ENCODE assay signal across 8 mouse cellular contexts in the genomic region with DNA sequence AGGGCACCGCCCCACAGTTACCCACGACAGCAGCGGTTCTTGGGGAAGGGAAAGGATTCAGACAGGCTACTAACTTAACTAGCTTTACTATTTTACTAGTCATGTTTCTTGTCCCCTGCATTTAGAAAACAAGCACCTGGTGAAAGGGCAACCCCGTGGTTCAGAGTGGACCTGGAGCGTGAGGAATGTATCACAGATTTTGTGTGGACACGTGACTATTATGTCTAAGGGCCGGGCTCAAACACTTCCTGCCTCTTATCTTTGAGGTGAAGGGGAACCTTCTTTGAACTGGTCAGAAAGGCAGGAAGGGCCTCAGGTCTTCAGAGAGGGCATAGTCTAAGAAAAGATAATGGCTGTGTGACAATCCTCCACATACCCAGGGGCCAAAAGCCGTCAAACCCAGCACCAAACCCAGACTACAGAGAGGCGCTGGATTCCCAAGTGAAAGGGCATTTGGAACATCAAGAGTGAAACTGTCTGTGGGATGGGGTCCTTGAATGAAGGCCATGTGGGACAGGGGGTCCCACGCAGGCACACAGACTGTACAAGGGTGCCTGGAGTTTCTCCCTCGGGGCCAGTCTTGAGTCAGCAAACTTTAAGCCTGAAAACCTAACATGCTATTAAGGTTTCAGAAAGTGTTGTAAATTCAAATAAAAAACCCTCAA. TPM values are rescaled to one million over a fixed set of nuclear protein-coding genes. Genes with fewer than 3 reads are reported as not detected.
DNase-seq lines count a peak whose midpoint lies in the region; ATAC-seq and TF ChIP-seq lines count a peak whose summit lies in the region.

No protein-coding gene starts in this region.

- H3K9me3 ChIP-seq in hindbrain, embryonic 11.5 days (ENCODE audit: control insufficient read depth, low read length) = no peaks in the 10 kb centered on the region
- H3K9me3 ChIP-seq in midbrain, embryonic 14.5 days (ENCODE audit: control insufficient read depth, low read length) = no peaks in the 10 kb centered on the region

- H3K4me3 ChIP-seq in kidney, adult 2 months (ENCODE audit: insufficient read depth, low read depth, low read length) = no peak overlapping the region
- peak overlapping the region; percentile 53 for H3K4me3 ChIP-seq in cortical plate, adult 2 months (ENCODE audit: insufficient read depth, low read length)
- H3K4me3 ChIP-seq in hindbrain, embryonic 11.5 days (ENCODE audit: low read depth, low read length) = peak overlapping the region; percentile 70; the same call in 1 of the 2 replicates
- H3K4me3 ChIP-seq in midbrain, embryonic 14.5 days (replicated peaks; ENCODE audit: low read depth, low read length) = peak overlapping the region; percentile 68

- no peaks in the 10 kb centered on the region for H3K27me3 ChIP-seq in kidney, adult 2 months (replicated peaks; ENCODE audit: control insufficient read depth, insufficient read depth, low read length)
- peaks cover 12% of the 10 kb centered on the region for H3K27me3 ChIP-seq in hindbrain, embryonic 11.5 days (ENCODE audit: control insufficient read depth, insufficient read depth, low read length)
- H3K27me3 ChIP-seq in midbrain, embryonic 14.5 days (ENCODE audit: control insufficient read depth, insufficient read depth, low read length) = no peaks in the 10 kb centered on the region

- H3K27ac ChIP-seq in kidney, adult 2 months (ENCODE audit: insufficient read depth, low read depth, low read length) = no peak overlapping the region
- H3K27ac ChIP-seq in cortical plate, adult 2 months (ENCODE audit: insufficient read depth, low read length) = peak overlapping the region; percentile 14; the same call in 1 of the 2 replicates
- H3K27ac ChIP-seq in hindbrain, embryonic 11.5 days (ENCODE audit: low read depth, low read length) = no peak overlapping the region
- no peak overlapping the region for H3K27ac ChIP-seq in midbrain, embryonic 14.5 days (replicated peaks; ENCODE audit: low read depth, low read length)

- no peak for TF ChIP-seq CTCF in kidney, adult 2 months (conservative IDR thresholded peaks at IDR 0.05; ENCODE audit: insufficient read depth, insufficient read length, low read depth, low read length)
- TF ChIP-seq CTCF in cortical plate, adult 2 months (IDR thresholded peaks at IDR 0.05; ENCODE audit: extremely low read depth, insufficient read depth, low read length) = no peak

- H3K4me2 ChIP-seq in hindbrain, embryonic 11.5 days (replicated peaks; ENCODE audit: low read depth, low read length) = peak overlapping the region; percentile 92
- peak overlapping the region; percentile 96 for H3K4me2 ChIP-seq in midbrain, embryonic 14.5 days (ENCODE audit: low read length)

- peak; percentile 30 for DNase-seq in kidney, adult 2 months
- DNase-seq in kidney, postnatal 36 days = no peak
- DNase-seq in hindbrain, embryonic 11.5 days (ENCODE audit: low spot score) = peak; percentile 30
- no peak for DNase-seq in midbrain, embryonic 14.5 days
- DNase-seq in spleen, postnatal 14 days (ENCODE audit: low spot score in 2 of 2) = no peak
- no peak for DNase-seq in embryo, embryonic 9.5 days (ENCODE audit: extremely low spot score)
- DNase-seq in urinary bladder, postnatal 25 days (ENCODE audit: low spot score) = no peak

- H3K36me3 ChIP-seq in kidney, adult 2 months (ENCODE audit: control insufficient read depth, insufficient read depth, low read length) = no peaks in the 10 kb centered on the region
- H3K36me3 ChIP-seq in hindbrain, embryonic 11.5 days (ENCODE audit: control insufficient read depth, insufficient read depth, low read length) = no peaks in the 10 kb centered on the region
- H3K36me3 ChIP-seq in midbrain, embryonic 14.5 days (ENCODE audit: control insufficient read depth, insufficient read depth, low read length) = no peaks in the 10 kb centered on the region

- peaks cover 5% of the 10 kb centered on the region for H3K4me1 ChIP-seq in kidney, adult 2 months (ENCODE audit: control insufficient read depth, insufficient read depth, low read length)
- peaks cover 6% of the 10 kb centered on the region for H3K4me1 ChIP-seq in cortical plate, adult 2 months (ENCODE audit: control insufficient read depth, insufficient read depth, low read length)
- peaks cover 19% of the 10 kb centered on the region for H3K4me1 ChIP-seq in hindbrain, embryonic 11.5 days (replicated peaks; ENCODE audit: control insufficient read depth, insufficient read depth, low read length)
- peaks cover 42% of the 10 kb centered on the region for H3K4me1 ChIP-seq in midbrain, embryonic 14.5 days (ENCODE audit: control insufficient read depth, insufficient read depth, low read length)

- peak overlapping the region; percentile 19; the same call in 1 of the 2 replicates for H3K9ac ChIP-seq in hindbrain, embryonic 11.5 days (ENCODE audit: low read depth, low read length)
- no peak overlapping the region for H3K9ac ChIP-seq in midbrain, embryonic 14.5 days (replicated peaks; ENCODE audit: low read length)

- WGBS in kidney, adult 2 months = 67% methylated on average over 11 of the region's 11 CpGs
- WGBS in hindbrain, embryonic 11.5 days = 65% methylated on average over 11 of the region's 11 CpGs
- 71% methylated on average over 11 of the region's 11 CpGs for WGBS in midbrain, embryonic 14.5 days

- ATAC-seq in hindbrain, embryonic 11.5 days (ENCODE audit: low FRiP score) = no peak
- no peak for ATAC-seq in midbrain, embryonic 14.5 days (ENCODE audit: low FRiP score, low TSS enrichment)

- no peak for TF ChIP-seq POLR2A in kidney, adult 2 months (IDR thresholded peaks at IDR 0.05; ENCODE audit: low read depth, low read length)
- TF ChIP-seq POLR2A in cortical plate, adult 2 months (IDR thresholded peaks at IDR 0.05; ENCODE audit: extremely low read depth, insufficient read depth, low read length) = no peak

RNA-seq across cellular contexts. Expression of gene Sulf2, which starts 2.6 kb away (rescaled TPM):
- polyA plus RNA-seq in kidney, adult 2 months (2012; rRNA removed) = 18.6 and 23.8 TPM in 2 replicates
- 69.5 and 75.0 TPM in 2 replicates for polyA plus RNA-seq in cortical plate, adult 2 months (2012; rRNA removed)
- polyA plus RNA-seq in hindbrain, embryonic 11.5 days (2014; fragmentation: Nextera tagmentation; extraction: Ambion mirVana) = 104 and 115 TPM in 2 replicates
- polyA plus RNA-seq in midbrain, embryonic 14.5 days (2014; fragmentation: Nextera tagmentation; extraction: Ambion mirVana) = 90.9 and 93.8 TPM in 2 replicates

Comparison
In these comparisons a context has a peak if more than half of its experiments do, and no peak if none do; other contexts are left out.
1. DNase-seq: peak in kidney, adult 2 months (single experiment) and hindbrain, embryonic 11.5 days (single experiment); none in kidney, postnatal 36 days (0 of 2), midbrain, embryonic 14.5 days (single experiment), spleen, postnatal 14 days (0 of 2), embryo, embryonic 9.5 days (single experiment) and urinary bladder, postnatal 25 days (single experiment).